Mouse (Mus musculus): Measurements from ENCODE around the gene Nin.

DNA sequence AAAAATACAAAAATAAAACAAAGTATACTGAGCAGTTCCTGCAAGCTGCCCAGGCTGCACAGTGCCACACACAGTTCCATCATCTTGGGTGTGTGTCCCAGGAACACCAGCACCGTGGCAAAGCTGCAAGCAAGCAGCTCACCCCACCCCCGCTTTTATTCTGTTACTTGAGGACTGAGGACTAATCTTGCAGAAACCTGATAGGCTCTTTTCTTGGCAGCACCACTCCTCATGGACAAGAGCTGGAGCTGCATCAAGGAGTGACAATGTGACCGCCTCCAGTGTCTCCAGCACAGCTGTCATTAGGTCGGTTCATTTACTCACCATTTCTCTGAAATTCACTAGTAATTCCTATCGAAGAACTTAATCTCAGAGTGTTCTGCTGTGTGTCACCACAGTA is 145.4 kb downstream of the Nin start:
- no peak for TF ChIP-seq HCFC1 (IDR thresholded peaks at IDR 0.05; ENCODE audit: borderline replicate concordance, insufficient read depth, low read length)
- TF ChIP-seq CHD2 (IDR thresholded peaks at IDR 0.05; ENCODE audit: low read depth, low read length) = no peak
